Mouse (Mus musculus): Measurements from ENCODE around the gene Gcg.

Gcg gene

DNA sequence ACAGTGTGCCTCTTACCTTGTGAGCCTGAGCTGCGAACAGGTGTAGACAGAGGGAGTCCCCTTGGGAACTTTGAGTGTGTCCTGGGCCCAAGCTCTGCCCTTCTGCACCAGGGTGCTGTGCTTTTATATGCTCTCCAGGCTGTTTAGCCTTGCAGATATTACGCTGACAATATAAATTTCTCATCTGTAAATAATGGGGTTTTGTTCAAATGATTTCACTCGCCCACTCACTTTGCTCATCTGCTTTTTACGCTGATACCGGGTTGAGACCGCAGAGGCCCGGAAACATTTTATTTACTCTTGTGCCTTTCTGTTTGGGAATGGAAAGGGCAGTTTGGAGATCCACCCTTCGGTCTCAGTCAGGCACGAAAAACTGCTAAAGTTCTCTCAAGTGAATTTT, at the start of gene Gcg:
Gcg (minus strand) TSS at position 101 of the 400 bp plus-strand sequence.
- DNase-seq (ENCODE audit: inconsistent age in 2 of 2, low spot score in 1 of 2): no peak

- DNase-seq (ENCODE audit: inconsistent age in 2 of 2, low spot score in 1 of 2): no peak
Measured at GRCm38 (mm10) chr2:62531065-62531464, 47.6 kb upstream of the Gcg start.

DNA sequence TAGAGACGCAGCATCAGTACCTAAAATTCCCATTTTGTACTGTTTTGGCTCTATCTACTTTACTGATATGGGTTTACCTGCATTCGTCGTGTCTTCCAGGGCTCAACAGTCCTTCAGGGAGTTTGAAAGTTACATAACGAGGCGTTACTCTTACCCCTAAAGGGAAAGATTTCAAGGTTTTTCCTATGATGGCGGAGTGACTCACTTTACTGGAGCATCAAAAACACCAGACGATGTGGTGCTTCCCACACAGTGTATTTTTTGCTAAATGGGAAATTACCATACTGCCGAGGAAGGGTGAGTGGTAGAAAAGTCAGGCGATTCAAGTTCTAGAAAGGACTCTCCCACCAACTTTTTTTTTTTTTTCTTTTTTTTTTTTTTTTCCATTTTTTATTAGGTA, 42.9 kb upstream of the Gcg start:
- DNase-seq (ENCODE audit: inconsistent age in 2 of 2, low spot score in 1 of 2): no peak

DNA sequence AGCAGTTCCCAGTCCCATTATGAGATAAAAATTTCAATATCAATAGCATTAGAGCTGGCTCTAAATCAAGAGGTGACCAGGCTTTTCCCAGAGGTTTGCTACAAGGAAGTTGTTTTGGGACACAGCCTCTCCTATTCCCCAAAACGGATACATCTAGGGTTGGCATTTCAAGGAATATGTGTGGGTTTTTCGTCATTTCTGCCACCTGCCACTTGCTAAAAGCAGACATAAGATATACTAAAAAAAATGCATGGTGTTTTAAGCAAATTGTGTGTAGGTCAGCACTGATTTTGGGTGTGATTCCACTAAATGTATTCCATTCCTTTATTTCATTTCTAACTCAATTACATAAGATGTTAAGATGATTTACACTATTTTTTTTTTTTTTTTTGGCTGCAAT, 34.3 kb upstream of the Gcg start:
- DNase-seq (ENCODE audit: inconsistent age in 2 of 2, low spot score in 1 of 2): no peak

DNA sequence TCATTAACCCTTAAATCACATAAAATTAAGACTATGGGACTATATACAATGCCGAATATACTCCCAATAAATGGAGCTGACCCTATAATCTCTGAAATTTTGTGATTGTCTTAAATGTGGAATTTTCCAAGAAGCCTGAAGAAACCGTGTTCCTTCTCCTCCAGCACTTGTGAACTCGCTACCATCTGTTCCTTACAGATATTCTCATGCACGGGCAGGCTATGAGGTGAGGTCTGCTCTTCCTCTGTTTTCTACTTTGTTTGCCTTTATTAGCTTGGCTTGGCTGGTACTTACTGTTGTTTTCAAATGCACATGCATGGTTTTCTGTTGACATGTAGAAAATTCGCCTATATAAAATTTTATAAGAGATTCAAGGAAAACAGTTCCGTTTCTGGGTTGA, 31.0 kb upstream of the Gcg start:
- no peak for DNase-seq (ENCODE audit: inconsistent age in 2 of 2, low spot score in 1 of 2)

GRCm38 (mm10) chr2:62513477-62513876, 30.0 kb upstream of the Gcg start:
- no peak for DNase-seq (ENCODE audit: inconsistent age in 2 of 2, low spot score in 1 of 2)

GRCm38 (mm10) chr2:62507130-62507529, 23.7 kb upstream of the Gcg start:
- DNase-seq (ENCODE audit: inconsistent age in 2 of 2, low spot score in 1 of 2): no peak

DNA sequence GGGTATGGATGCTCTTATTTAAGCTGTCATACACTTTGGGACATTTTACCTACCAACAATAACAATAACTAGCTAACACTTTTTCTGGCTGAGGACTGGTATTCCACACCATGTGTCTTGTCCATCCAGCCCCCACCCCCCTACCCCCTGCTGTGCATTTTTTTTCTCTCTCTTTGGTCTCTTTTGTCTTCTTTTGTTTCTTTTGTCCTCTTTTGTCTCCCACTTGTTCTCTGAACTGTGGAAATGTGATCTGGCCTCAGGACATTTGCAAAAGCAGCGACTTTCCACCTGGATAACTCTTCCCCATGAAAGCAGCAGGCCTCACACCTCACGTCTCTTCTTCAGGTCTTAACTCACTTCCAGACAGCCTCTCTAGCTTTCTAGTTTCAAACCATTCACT, 23.0 kb upstream of the Gcg start:
- DNase-seq (ENCODE audit: inconsistent age in 2 of 2, low spot score in 1 of 2): no peak

DNA sequence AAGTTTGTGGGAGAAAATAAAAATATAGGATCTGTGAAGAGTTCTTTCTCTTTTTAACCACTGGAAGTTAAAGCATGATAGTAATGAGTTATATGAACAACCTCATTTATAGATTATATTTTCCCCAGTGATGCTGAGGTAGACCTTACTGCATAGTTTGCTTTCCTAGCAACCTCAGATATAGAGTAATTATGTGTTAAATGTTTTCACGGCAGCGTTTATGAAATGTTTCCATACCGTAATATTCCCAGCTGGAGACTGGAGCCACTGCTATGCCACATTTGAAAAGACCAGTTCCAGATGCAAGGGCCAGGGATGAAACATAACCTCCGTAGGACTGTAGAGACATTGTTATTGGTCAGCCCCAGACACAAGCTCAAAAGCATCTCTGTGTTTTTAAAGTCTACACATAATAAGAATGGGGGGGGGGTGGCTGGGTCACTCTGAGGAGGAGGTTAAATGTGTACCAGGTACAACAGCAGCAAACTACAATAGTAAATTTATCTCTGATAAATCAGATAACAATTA, 20.9 kb upstream of the Gcg start:
- DNase-seq (ENCODE audit: inconsistent age in 2 of 2, low spot score in 1 of 2): no peak

DNA sequence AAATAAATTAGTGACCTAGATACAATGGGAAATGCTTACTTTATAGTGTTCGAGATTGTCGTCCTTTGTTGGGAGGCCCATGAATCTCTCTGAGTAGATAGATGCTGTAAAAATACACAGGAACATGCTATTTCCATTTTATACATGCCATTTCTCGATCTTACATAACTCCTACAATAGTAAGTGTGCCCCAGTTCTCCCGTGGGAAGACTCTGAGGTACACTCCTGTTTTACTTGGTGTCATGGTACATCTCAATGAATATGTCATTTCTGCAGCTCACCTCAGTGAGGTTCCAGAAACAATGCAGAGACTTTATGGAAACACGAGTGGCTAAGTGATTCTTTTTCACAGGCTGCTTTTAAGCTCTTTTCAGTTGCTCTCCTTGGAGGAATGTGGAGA, 19.9 kb upstream of the Gcg start:
- DNase-seq (ENCODE audit: inconsistent age in 2 of 2, low spot score in 1 of 2): no peak

- DNase-seq (ENCODE audit: inconsistent age in 2 of 2, low spot score in 1 of 2): no peak
Measured at GRCm38 (mm10) chr2:62502516-62502915, 19.1 kb upstream of the Gcg start.

DNA sequence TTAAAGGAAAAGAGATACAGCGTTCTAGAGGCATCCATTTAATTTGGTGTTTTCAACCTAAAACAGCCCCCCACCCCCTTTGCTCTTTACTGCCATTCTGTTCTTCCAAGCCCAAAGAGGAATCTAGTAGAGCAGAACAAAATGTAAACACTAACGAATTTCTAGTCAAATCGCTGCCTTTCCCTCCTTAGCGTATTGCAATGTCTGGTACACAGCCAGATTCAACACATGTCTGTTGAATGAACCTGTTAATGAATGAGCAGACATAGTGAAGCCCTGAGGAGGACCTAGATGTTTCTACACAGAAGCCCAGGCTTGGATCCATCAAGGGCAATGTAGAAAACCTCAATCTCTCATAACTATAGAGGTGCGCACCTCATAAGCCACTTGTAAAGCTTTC, 15.4 kb upstream of the Gcg start:
- no peak for DNase-seq (ENCODE audit: inconsistent age in 2 of 2, low spot score in 1 of 2)

- no peak for DNase-seq (ENCODE audit: inconsistent age in 2 of 2, low spot score in 1 of 2)
Measured at GRCm38 (mm10) chr2:62498086-62498485, 14.6 kb upstream of the Gcg start.

DNA sequence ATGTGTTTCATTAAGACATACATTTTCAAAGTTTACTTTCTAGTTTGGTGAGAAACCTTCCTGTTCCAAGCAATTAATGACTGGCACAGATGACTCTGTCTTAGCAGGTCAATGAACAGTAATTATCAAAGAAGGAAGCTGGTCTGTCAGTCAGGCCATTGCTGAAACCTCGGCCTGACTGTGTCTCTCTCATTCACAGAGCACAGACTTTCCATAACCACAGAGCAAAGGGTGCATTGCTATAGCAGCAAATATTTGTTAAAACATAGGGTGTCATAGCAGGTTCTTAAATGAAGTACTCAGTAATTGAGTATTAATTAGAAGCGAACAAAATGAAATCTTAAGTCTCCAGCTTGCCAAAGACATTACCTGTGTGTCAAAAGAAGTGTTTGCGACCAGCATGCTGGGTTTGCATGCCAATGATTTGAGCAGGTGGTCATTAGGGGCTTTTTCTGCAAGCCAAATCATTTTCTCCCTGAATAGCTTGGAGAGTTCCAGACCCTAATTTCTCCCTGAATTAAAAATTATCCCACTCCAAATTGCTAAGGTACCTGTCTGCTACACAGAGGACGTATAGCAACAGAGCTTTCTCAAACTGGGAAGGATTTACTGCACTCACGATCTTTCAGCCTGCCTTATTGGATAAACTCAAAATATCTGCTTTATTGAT, 14.0 kb upstream of the Gcg start:
- DNase-seq (ENCODE audit: inconsistent age in 2 of 2, low spot score in 1 of 2): no peak

DNA sequence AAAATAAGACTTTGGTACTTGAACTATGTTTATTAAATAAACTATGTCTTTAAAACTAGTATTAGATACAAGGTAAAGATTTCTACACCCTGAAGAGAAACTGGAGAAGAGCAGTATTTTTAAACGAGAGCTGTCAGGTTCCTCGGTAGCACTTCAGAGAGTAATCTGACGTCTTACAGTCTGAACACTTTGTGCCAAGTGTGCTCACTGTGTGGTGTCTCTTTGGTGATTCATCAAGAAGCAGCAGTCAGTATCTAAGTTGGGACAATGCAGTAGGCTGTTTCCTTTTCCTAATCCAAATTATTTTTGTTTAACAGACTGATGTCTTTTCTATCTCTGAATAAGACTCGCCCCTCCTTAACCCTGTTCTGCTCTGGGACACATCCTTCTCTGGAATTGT, 12.0 kb upstream of the Gcg start:
- DNase-seq (ENCODE audit: inconsistent age in 2 of 2, low spot score in 1 of 2): no peak

DNA sequence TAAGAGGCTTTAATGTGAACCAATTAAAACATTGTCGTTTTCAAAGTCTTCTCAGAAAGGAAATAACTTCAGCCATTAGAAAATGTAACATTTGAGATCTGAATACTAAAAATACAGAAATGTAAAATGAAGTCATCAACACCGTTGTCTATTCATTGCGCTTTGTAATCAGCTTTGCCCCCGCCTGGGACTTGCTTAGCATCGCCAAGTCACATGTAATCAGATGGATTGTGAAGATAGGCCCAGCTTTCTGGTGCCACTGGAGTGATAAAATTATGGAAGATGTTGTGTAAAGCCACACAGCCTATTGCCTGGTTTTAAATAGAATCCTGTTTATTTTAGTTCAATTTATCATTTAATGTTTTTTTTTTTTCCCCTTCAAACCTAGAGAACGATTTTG, 6.4 kb upstream of the Gcg start:
- DNase-seq (ENCODE audit: inconsistent age in 2 of 2, low spot score in 1 of 2): no peak

DNA sequence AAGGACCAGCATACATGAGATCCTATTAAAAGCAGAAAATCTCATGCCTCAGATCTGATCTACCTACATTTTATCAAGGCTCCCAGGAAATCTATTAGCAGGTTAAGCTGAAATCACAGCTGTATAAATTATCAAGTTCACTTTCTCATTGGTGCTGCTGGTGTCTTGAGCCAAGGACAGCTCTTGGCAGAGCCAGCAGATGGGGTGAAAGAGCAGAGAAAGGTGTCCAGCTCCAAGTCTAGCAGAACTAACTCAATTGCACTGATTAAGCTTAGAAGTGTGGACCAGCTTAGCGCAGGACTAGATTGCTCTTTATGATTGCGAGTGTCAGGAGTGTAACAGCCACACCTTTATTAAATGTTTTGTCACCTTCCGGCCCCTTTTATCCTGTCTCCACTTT, 1.5 kb upstream of the Gcg start:
- no peak for DNase-seq (ENCODE audit: inconsistent age in 2 of 2, low spot score in 1 of 2)

GRCm38 (mm10) chr2:62480285-62481198, 2.9 kb downstream of the Gcg start:
- no peak for DNase-seq (ENCODE audit: inconsistent age in 2 of 2, low spot score in 1 of 2)

DNA sequence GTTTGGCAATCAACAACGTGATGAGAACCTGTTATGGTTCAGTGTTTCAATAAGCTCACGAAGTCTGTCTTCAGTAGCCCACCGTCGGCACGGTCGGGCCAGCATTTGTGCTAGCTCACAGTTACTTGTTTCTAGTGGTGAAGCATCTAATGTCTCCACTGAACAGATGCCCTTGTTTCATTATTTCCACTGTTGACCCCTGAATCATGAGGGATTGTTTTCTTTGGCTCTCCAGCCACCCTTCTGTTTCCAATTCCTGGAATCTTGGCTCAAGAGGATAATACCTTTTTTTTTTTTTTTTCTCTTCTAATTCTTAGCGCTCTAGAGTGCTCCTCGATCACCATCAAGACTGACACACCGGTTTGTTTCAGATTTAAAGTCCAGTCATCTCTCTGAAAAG, 13.9 kb downstream of the Gcg start:
- no peak for DNase-seq (ENCODE audit: inconsistent age in 2 of 2, low spot score in 1 of 2)

GRCm38 (mm10) chr2:62463287-62463686, 20.2 kb downstream of the Gcg start:
- DNase-seq (ENCODE audit: inconsistent age in 2 of 2, low spot score in 1 of 2): no peak

GRCm38 (mm10) chr2:62462174-62462573, 21.3 kb downstream of the Gcg start:
- no peak for DNase-seq (ENCODE audit: inconsistent age in 2 of 2, low spot score in 1 of 2)

DNA sequence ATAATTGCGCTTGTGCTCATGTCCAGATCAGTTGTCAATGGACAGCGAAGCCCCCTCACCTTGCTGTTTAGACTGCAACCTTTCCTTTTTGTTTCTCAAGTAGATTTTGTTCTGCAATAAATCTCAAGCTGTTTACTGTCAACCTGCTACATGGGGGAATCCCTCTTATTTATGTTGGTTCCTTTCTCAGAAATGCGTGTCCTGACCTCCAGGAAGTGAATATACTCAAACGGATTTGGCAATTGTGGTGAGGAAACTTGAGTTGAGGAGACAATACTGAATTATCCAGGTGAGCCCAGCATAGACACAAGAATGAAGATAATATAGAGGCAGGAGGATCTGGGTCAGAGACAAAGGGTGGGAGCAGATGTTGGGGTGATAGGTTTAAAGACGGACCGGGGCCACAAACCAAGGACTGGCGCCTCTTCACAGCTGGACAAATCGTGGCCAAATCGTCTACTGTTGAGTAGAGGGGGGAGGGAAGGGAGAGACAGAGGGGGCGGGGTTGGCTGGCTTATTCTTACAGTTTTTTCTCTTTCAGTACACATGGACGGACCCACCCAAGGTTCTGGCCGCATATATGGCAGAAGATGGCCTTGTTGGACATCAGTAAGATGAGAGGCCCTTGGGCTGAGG, 22.5 kb downstream of the Gcg start:
- DNase-seq (ENCODE audit: inconsistent age in 2 of 2, low spot score in 1 of 2): no peak

All from adrenal gland, adult (tissue).